Mouse (Mus musculus): ENCODE results near the gene Bcar1. TPM values are rescaled to one million over a fixed set of nuclear protein-coding genes. Genes with fewer than 3 reads are reported as not detected.

The Bcar1 gene
- total and polyA plus RNA-seq, 2 experiments from 2014 or later = 27.9 to 53.2 TPM

DNA sequence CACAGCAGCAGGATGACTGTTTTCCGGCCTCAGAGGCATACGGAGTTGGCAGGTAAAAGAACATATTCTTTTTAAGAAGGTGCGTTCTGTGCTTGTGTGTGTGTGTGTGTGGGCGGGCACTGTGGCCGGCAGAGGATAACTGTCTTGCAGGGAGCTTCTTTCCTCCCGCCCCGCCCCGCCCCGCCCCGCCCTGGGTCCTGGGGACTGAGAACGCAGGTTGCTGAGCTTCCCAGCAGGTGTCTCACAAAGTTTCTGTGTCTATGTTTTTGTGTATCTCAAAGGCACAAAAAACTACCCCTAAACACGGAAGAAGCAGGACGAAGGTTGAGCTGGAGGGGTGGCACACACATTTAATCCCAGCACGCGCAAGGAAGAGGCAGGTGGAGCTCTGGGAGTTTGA, 25.7 kb upstream of the Bcar1 start:
- no peak overlapping the region for H3K4me3 ChIP-seq (ENCODE audit: low read depth, low read length)
- ATAC-seq (ENCODE audit: insufficient read depth, low read depth) (no peak), DNase-seq (ENCODE audit: low spot score) (no peak)
- WGBS = 90% methylated on average over 15 of the region's 15 CpGs
- H3K27ac ChIP-seq (ENCODE audit: low read depth) = 0 out of 2 replicates have a peak overlapping the region, but pooled peaks have one; percentile 19
- peaks cover 22% of the 10 kb centered on the region for H3K36me3 ChIP-seq (replicated peaks; ENCODE audit: control insufficient read depth, insufficient read depth, low read length)
- H3K4me1 ChIP-seq (ENCODE audit: control insufficient read depth, insufficient read depth) = 0 out of 2 replicates have a peak, but pooled peaks cover 14% of the 10 kb centered on the region
- no peak for TF ChIP-seq CTCF (IDR thresholded peaks at IDR 0.05; ENCODE audit: low read depth)
- H3K4me2 ChIP-seq (ENCODE audit: low read depth, low read length) = no peak overlapping the region
- no peaks in the 10 kb centered on the region for H3K9me3 ChIP-seq (replicated peaks; ENCODE audit: control insufficient read depth, low read length)
- no peaks in the 10 kb centered on the region for H3K27me3 ChIP-seq (ENCODE audit: control insufficient read depth, insufficient read depth, low read length)
- H3K9ac ChIP-seq (replicated peaks; ENCODE audit: low read depth, low read length) = no peak overlapping the region

DNA sequence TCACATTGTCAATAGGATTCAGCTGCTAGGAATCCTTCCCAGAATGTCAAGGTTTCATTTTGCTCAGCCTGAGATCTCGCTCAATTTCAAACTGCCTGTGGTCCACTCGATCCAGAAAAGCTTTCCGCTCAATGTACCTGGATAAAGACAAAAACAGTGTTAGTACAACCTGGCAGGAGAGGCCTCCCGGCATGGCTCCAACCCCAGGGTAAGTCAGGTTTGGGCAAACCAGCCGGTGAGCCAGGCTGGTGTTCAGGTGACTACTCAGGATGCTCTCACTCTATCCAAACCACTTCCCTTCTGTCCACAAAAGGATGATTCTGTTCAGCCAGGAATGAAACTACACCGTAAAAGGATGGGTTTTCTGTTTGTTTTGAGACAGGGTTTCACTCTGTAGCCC, 25.0 kb upstream of the Bcar1 start:
- Histone ChIP-seq H3K9me3 (replicated peaks; ENCODE audit: control insufficient read depth, low read length) (no peaks in the 10 kb centered on the region), H3K4me3 (ENCODE audit: low read depth, low read length) (no peak overlapping the region), H3K27ac (ENCODE audit: low read depth) (no peak overlapping the region), H3K4me2 (ENCODE audit: low read depth, low read length) (no peak overlapping the region), H3K9ac (replicated peaks; ENCODE audit: low read depth, low read length) (no peak overlapping the region), H3K36me3 (replicated peaks; ENCODE audit: control insufficient read depth, insufficient read depth, low read length) (peaks cover 22% of the 10 kb centered on the region), H3K4me1 (ENCODE audit: control insufficient read depth, insufficient read depth) (0 out of 2 replicates have a peak, but pooled peaks cover 14% of the 10 kb centered on the region), H3K27me3 (ENCODE audit: control insufficient read depth, insufficient read depth, low read length) (no peaks in the 10 kb centered on the region)
- no peak for TF ChIP-seq EP300 (IDR thresholded peaks at IDR 0.05; ENCODE audit: low read depth)
- no peak for TF ChIP-seq CTCF (IDR thresholded peaks at IDR 0.05; ENCODE audit: low read depth)
- 91% methylated on average over 6 of the region's 6 CpGs for WGBS
- DNase-seq (ENCODE audit: low spot score) = no peak
- ATAC-seq (ENCODE audit: insufficient read depth, low read depth) = no peak

DNA sequence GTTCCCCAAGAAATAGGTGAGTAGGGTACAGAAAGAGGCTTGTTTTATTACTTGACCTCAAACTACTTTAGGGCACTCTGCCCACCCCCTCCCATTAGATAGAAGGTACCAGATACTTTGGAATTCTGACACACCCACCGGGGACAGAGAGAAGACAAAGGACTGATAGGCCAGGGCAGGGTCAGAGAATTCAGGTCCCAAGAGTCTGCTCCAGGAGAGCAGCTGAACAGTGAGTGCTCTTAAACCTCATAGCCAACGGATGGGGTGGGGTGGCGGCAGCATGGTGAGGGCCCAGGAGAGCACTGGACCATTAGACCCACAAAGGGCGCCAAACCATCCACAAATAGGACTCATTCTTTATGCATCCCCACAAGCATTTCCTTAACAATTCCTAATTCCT, 22.0 kb upstream of the Bcar1 start:
- H3K9ac ChIP-seq (replicated peaks; ENCODE audit: low read depth, low read length) = no peak overlapping the region
- H3K4me3 ChIP-seq (ENCODE audit: low read depth, low read length) = no peak overlapping the region
- H3K27ac ChIP-seq (ENCODE audit: low read depth) = no peak overlapping the region
- ATAC-seq (ENCODE audit: insufficient read depth, low read depth) (no peak), DNase-seq (ENCODE audit: low spot score) (no peak)
- no peaks in the 10 kb centered on the region for H3K27me3 ChIP-seq (ENCODE audit: control insufficient read depth, insufficient read depth, low read length)
- H3K4me2 ChIP-seq (ENCODE audit: low read depth, low read length) = no peak overlapping the region
- H3K4me1 ChIP-seq (ENCODE audit: control insufficient read depth, insufficient read depth) = 0 out of 2 replicates have a peak, but pooled peaks cover 3% of the 10 kb centered on the region
- no peaks in the 10 kb centered on the region for H3K9me3 ChIP-seq (replicated peaks; ENCODE audit: control insufficient read depth, low read length)
- peaks cover 22% of the 10 kb centered on the region for H3K36me3 ChIP-seq (replicated peaks; ENCODE audit: control insufficient read depth, insufficient read depth, low read length)
- TF ChIP-seq EP300 (IDR thresholded peaks at IDR 0.05; ENCODE audit: low read depth) = no peak
- no peak for TF ChIP-seq CTCF (IDR thresholded peaks at IDR 0.05; ENCODE audit: low read depth)
- 75% methylated on average over 4 of the region's 4 CpGs for WGBS

DNA sequence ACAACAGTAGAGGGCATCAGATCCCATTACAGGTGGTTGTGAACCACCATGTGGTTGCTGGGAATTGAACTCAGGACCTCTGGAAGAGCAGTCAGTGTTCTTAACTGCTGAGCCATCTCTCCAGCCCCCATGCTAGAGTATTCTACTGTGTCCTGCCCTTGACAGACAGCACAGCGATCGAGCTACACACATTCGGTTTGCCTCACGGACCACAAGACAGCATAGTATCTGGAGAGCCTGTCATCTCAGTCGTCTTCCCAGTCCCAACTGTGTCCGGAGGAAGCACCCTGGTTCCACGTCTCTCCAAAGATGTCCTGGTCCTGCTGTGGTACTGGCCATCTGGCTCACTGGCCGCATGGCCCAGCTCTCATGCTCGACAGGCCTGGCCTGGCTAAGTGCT, 21.5 kb upstream of the Bcar1 start:
- 0 out of 2 replicates have a peak, but pooled peaks cover 3% of the 10 kb centered on the region for H3K4me1 ChIP-seq (ENCODE audit: control insufficient read depth, insufficient read depth)
- 92% methylated on average over 9 of the region's 9 CpGs for WGBS
- TF ChIP-seq CTCF (IDR thresholded peaks at IDR 0.05; ENCODE audit: low read depth) (no peak), EP300 (IDR thresholded peaks at IDR 0.05; ENCODE audit: low read depth) (no peak)

DNA sequence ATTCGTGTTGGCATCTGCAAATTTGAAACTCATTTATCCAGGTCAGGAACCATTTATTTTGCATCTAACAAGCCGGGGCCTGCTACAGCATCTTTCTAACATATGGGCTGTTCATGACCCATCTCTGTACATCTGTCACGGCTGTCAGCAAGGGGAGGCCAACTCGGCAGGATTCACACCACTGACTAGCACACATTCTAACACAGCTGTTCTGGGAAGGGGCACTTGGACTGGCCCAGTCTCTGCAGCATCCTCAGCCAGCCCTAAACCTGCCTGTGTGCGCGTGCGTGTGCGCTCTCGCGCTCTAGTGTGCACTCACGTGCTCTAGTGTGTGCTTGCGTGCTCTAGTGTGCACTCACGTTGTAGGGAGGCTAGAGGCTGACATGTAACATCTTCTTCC, 17.1 kb upstream of the Bcar1 start:
- no peak for ATAC-seq (ENCODE audit: insufficient read depth, low read depth)

More for the DNA sequence above, 21.5 kb upstream of the Bcar1 start:
- ATAC-seq (ENCODE audit: insufficient read depth, low read depth) (no peak), DNase-seq (ENCODE audit: low spot score) (no peak)
- no peak overlapping the region for H3K4me3 ChIP-seq (ENCODE audit: low read depth, low read length)
- H3K27ac ChIP-seq (ENCODE audit: low read depth) = no peak overlapping the region
- peaks cover 22% of the 10 kb centered on the region for H3K36me3 ChIP-seq (replicated peaks; ENCODE audit: control insufficient read depth, insufficient read depth, low read length)
- no peak overlapping the region for H3K9ac ChIP-seq (replicated peaks; ENCODE audit: low read depth, low read length)
- H3K9me3 ChIP-seq (replicated peaks; ENCODE audit: control insufficient read depth, low read length) = no peaks in the 10 kb centered on the region
- H3K27me3 ChIP-seq (ENCODE audit: control insufficient read depth, insufficient read depth, low read length) = no peaks in the 10 kb centered on the region
- H3K4me2 ChIP-seq (ENCODE audit: low read depth, low read length) = no peak overlapping the region

DNA sequence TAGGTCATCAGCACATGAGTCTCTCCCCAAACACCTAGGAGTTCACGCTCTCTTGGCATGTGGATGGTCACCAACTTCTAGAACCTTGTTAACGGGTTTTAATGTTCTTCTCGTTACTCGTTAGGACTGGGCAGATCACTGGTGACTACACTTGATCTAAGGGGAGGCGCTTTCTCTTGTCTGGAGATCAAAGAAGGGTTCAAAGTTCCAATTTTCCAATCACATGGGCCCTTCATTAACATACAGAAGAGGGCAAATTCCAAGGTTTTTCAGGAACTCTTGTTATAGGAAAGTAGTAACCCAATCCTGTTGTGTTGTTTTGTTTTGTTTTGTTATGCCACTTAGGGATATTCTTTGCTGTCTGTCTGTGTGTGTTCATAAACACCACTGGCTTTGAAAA, 15.2 kb upstream of the Bcar1 start:
- DNase-seq (ENCODE audit: low spot score) (no peak), ATAC-seq (ENCODE audit: insufficient read depth, low read depth) (no peak)
- no peak for TF ChIP-seq CTCF (IDR thresholded peaks at IDR 0.05; ENCODE audit: low read depth)
- no peak for TF ChIP-seq EP300 (IDR thresholded peaks at IDR 0.05; ENCODE audit: low read depth)
- no peak overlapping the region for H3K4me2 ChIP-seq (ENCODE audit: low read depth, low read length)
- H3K27ac ChIP-seq (ENCODE audit: low read depth) = no peak overlapping the region
- H3K9ac ChIP-seq (replicated peaks; ENCODE audit: low read depth, low read length) = no peak overlapping the region
- no peak overlapping the region for H3K4me3 ChIP-seq (ENCODE audit: low read depth, low read length)
- no peaks in the 10 kb centered on the region for H3K9me3 ChIP-seq (replicated peaks; ENCODE audit: control insufficient read depth, low read length)
- H3K27me3 ChIP-seq (ENCODE audit: control insufficient read depth, insufficient read depth, low read length) = no peaks in the 10 kb centered on the region
- H3K4me1 ChIP-seq (ENCODE audit: control insufficient read depth, insufficient read depth) = peaks cover 5% of the 10 kb centered on the region
- WGBS = 86% methylated on average over 5 of the region's 5 CpGs
- no peaks in the 10 kb centered on the region for H3K36me3 ChIP-seq (replicated peaks; ENCODE audit: control insufficient read depth, insufficient read depth, low read length)

More for the DNA sequence above, 17.1 kb upstream of the Bcar1 start:
- Histone ChIP-seq H3K27ac (ENCODE audit: low read depth) (no peak overlapping the region), H3K4me1 (ENCODE audit: control insufficient read depth, insufficient read depth) (no peaks in the 10 kb centered on the region), H3K27me3 (ENCODE audit: control insufficient read depth, insufficient read depth, low read length) (no peaks in the 10 kb centered on the region), H3K4me2 (ENCODE audit: low read depth, low read length) (no peak overlapping the region), H3K9me3 (replicated peaks; ENCODE audit: control insufficient read depth, low read length) (no peaks in the 10 kb centered on the region), H3K4me3 (ENCODE audit: low read depth, low read length) (no peak overlapping the region), H3K36me3 (replicated peaks; ENCODE audit: control insufficient read depth, insufficient read depth, low read length) (no peaks in the 10 kb centered on the region), H3K9ac (replicated peaks; ENCODE audit: low read depth, low read length) (no peak overlapping the region)
- no peak for TF ChIP-seq EP300 (IDR thresholded peaks at IDR 0.05; ENCODE audit: low read depth)
- no peak for TF ChIP-seq CTCF (IDR thresholded peaks at IDR 0.05; ENCODE audit: low read depth)
- 83% methylated on average over 13 of the region's 13 CpGs for WGBS
- DNase-seq (ENCODE audit: low spot score) = no peak
